Mouse (Mus musculus): ENCODE data around the gene Gp6. TPM values are rescaled to one million over a fixed set of nuclear protein-coding genes. Genes with fewer than 3 reads are reported as not detected.
A peak's percentile ranks its signal among the peaks of the same experiment; 100 is the strongest.
"Not testable (repeated sequence)": the region's sequence is repeated elsewhere in the genome, so short reads cannot be mapped to it uniquely, and the experiment has no call there.

Gp6 gene
- under 1 TPM in 1 of 2 experiments, not detected in 1; 0.10 TPM for total RNA-seq (2021)
- long read RNA-seq, experiment 1: 0 reads
- long read RNA-seq, experiment 2: 0 reads

DNA sequence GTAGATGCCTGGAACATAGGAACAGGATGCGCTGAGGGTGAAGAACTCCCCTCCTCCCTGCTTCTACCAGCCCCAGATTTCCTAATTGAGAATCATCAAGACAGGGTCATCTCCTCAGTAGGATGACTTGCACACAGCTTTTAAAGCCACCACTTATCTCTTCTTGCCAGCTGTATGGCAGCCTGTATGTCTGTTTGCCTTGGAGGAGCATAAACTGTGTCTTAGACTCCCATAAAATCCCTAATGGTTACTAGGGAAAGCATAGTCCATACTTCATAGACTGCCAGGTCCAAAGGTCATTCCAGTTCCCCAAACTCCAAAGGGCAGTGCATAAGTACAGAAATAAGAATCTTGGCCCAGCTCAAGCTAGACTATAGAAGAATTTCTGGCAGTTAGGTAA, at the start of gene Gp6:
Gp6 (minus strand) TSS at position 15 of the 400 bp plus-strand sequence.
- no peak for DNase-seq
- intact Hi-C loops (cut with DNase I): no loop called here

GRCm38 (mm10) chr7:4447138-4447537, 49.6 kb upstream of the Gp6 start:
- intact Hi-C loops (cut with DNase I): loop anchor here (10.0 kb wide), 1 partner anchor 348 kb away; the partner anchor contains the start of gene Rpl28
- DNase-seq: no peak

DNA sequence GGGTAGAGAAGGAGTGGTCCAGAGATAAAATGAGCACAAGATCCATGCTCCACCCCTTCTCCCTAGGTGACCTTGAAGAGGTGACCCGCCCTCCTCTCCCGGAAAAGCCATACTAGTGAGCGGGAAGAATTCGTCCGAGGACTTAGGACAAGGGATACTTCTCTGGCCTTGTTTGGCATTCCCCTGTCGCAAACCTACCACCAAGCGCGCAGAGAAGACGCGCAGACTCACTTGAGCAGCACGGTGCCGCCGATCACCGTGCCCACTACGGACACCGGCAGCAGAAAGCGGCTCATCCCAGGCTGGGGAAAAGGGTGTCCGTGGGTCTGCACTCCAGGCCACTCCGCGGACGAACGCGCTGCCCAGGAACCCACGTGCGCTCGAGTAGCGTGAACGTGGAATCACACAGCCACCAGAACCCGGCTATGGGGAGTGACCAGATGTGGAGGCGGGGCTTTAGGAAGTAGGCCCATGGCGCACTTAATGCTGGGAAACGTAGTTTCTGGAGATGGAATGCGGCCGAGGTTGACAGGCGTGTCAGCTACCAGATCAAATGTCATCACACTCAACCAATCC, 47.8 kb upstream of the Gp6 start, which contains the start of gene Rdh13:
Rdh13 (minus strand) TSS at position 434 of the 576 bp plus-strand sequence.
- intact Hi-C loops (cut with DNase I): loop anchor here (10.0 kb wide), 1 partner anchor 349 kb away; the partner anchor contains the start of gene Rpl28
- DNase-seq: peak; percentile 84 to 91

DNA sequence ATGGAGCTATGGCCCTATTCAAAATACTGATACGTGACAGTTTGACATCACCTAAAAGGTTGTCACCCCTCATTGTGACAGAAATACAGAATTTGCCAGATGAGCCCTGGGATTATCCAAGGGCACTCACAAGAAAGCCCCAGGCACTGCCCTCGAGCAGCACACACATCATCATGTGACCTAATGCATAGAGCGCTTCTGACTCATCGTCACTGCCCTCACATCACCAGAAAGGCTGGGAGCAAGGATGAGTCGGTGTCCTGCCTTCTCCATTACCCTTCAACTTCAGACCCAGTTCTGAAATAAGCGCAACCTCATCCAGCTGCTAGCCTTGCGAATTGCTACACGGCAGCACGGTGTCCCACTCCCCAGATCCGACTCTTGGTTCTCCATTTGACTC, 43.0 kb upstream of the Gp6 start:
- DNase-seq: no peak
- intact Hi-C loops (cut with DNase I): loop anchor here (10.0 kb wide), 1 partner anchor 354 kb away; the partner anchor contains the start of gene Rpl28

DNA sequence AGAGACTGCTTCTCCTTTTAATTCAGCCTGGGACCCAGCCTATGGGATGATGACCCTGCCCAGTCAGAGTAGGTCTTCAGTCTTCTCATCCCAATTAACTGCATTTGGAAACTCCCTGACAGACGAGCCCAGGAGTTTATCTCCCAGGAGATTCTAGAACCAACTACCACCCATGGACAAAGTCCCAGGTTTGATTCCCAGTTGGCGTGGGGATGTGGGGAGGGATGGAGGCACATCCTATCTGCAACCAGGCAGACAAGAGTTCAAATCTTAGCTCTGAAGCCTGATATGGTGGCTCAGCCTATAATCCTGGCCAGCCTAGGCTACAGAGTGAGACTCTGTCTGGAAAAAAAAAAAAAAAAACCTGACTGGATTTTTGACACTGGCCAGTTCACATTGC, 40.2 kb upstream of the Gp6 start:
- DNase-seq: no peak
- intact Hi-C loops (cut with DNase I): no loop called here

- intact Hi-C loops (cut with DNase I): loop anchor here (1.0 kb wide), 1 partner anchor 43 kb away; no protein-coding TSS in a partner anchor
- DNase-seq: no peak
Observed at GRCm38 (mm10) chr7:4432026-4432425, 34.5 kb upstream of the Gp6 start.

DNA sequence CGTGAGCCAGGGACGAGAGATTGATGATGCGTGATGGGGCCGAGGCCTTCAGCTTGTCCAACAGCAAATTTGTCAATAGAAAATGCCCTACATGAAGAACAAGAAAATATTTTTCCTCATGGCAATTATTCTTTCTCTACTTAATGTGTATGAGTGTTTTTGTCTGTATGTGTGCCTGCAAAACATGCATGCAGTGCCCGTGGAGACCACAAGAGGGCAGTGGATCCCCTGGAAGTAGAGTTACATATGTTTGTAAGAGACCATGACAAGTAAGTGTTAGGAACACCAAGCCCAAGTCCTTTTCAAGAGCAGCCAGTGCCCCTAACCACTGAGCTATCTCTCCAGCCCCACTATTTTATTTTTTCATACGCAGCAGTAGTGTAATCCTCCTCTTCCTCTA, 34.0 kb upstream of the Gp6 start:
- intact Hi-C loops (cut with DNase I): loop anchor here (2.0 kb wide), 2 partner anchors 39 to 95 kb away; no protein-coding TSS in a partner anchor
- DNase-seq: peak; percentile 76 to 83

DNA sequence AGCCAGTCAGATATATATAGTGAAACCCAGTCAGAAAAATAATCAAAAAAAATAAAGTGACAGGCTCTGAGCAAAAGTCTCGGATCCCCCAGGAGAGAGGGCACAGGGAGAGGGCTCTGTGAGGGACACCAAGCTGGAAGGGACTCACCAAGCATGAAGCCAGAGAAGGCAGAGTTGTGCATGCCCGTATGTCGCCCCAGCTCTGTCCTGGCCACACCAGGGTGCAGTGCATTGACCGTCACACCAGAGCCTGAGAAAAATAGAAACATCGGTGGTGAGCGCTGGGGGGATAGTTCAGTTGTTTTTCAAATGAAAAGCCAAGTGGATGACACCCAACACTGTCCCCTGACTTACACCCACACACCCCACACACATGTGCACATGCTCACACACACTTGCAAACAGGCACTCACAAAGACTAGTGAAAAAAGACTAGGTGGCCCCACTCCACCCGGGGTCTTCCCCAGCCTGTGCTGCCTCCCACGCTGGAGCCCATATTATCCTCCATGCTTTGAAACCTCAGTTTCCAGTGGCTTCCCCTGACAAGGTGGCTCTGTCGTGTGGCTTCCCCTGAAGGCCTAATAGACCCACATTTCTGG, 32.8 kb upstream of the Gp6 start:
- intact Hi-C loops (cut with DNase I): loop anchor here (2.0 kb wide), 2 partner anchors 40 to 96 kb away; no protein-coding TSS in a partner anchor
- no peak for DNase-seq

DNA sequence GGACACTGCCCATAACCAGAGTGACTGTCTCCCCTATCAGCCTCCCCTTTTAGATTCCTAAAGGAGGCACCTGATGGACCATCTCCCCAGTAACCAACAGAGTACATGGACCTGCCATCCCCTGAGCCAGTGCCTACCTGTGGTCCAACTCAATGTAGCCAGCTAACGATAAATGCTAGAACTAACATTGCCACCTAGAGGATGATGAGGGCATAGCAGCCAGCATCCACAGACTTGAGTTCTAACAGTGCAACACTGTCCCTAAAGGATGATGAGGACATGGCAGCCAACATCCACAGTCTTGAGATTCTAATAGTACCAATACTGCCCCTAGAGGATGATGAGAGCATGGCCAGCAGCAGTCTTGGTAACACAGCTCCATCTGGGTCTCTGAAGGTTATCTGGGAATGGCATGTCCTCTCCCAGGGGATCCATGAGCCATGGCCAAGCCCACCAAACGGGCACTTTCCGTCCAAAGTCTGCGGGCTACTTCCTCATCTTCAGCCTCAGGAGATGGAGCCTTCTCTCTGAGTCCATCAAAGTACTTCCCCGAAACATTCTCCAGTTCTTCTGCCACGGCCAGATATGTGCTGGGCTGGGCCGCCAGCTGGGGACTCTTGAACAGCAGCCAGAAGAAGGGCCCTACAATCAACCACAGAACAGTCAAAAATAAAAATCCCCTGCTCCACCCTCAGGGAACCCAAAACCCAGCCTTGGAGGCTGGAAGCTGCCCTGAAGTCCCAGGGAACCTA, 29.8 kb upstream of the Gp6 start:
- peak; percentile 79 to 87 for DNase-seq
- intact Hi-C loops (cut with DNase I): loop anchor here (2.0 to 5.0 kb wide), 3 partner anchors 130 to 325 kb away; no protein-coding TSS in a partner anchor

DNA sequence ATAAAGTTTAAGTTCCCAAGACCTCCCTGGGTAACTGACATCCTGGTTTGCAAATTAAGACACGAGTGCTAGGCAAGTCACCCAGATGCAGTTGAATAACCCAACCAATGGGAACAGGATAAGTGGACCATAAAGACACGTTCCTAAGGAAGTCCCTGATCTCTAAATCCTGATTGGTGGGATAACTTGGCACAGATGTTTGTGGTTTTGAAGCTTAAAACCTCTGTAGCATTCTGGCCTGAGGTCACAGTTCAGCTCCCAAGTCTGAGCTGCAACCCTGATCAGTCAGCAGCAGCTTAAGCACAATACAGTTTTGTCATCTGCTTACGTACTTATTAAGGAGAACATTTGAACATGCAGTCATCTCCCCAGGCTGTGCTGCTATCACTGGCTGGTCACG, 22.7 kb upstream of the Gp6 start:
- DNase-seq: no peak
- intact Hi-C loops (cut with DNase I): no loop called here

DNA sequence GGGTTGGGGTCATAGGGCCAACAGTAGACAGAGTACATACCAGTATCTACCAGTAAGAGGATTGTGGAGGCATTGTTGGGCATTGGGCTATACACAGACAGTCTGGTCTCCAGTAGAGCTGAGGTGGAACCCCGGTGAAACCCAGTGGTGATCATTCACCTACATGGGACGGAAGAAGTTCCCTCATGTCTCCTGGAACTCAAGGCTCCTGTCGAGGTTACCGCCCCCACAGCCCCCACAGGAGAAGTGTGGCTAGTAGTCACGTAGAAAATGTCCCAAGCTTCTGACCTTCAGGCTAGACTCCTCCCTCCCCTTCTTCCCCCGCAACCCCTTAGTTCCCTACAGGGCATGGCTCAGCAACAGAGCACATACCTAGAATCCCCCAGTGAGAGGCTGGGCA, 22.1 kb upstream of the Gp6 start:
- no peak for DNase-seq
- intact Hi-C loops (cut with DNase I): no loop called here

DNA sequence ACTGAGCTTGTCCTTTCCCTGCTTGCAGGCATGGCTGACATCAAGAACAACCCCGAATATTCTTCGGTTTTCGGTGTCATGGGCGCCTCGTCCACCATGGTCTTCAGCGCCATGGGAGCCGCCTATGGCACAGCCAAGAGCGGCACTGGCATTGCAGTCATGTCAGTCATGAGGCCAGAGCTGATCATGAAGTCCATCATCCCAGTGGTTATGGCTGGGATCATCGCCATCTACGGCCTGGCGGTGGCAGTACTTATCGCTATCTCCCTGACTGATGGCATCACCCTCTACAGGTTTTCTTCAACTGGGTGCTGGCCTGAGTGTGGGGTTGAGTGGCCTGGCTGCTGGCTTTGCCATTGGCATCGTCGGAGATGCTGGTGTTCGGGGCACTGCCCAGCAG, 14.9 kb upstream of the Gp6 start:
- DNase-seq; intact Hi-C loops (cut with DNase I): not testable (repeated sequence)

GRCm38 (mm10) chr7:4373521-4373920, 24.0 kb downstream of the Gp6 start:
- DNase-seq: no peak
- intact Hi-C loops (cut with DNase I): no loop called here

GRCm38 (mm10) chr7:4337509-4337908, 60.0 kb downstream of the Gp6 start, which contains the start of gene Ncr1:
Gene Ncr1 (plus strand): TSS chr7:4337724.
- intact Hi-C loops (cut with DNase I): no loop called here
- no peak for DNase-seq

DNA sequence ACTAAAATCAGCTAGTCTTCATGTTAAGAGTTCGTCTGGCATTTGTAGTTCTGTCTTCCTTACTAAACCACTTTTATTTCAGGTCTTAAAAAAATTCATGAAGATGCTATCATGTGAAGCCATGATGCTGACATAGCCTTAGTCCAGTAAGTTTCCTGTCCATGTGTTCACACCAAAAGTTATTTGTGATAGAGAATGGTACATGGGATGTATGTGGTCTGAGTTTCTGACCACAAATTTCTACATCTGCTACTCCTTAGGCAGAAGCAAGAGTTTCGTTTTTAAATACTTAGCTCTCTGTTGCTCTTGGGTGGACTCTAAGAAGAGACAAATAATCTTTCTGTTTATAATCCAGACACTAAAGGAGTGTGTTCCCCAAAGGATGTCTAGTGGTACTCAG, 74.2 kb downstream of the Gp6 start:
- DNase-seq: no peak
- intact Hi-C loops (cut with DNase I): no loop called here

Small RNAs within 50 kb of the gene (microRNA-seq; reads per million reads assigned to microRNA genes)
- gene Gm24605: 0 reads per million in 2 experiments
- 0 reads per million in 2 experiments for gene Gm24752
- 0 reads per million in 2 experiments for gene Gm25349

Other genes with a start within 250 kb of the Gp6 start
- 1 to 10 TPM; 2.7 to 3.4 TPM for gene Leng9, start 247.4 kb downstream of the Gp6 start, total RNA-seq (2021)
- gene Cdc42ep5, start 232.9 kb downstream of the Gp6 start, total RNA-seq (2021): 10 to 100 TPM in 1 of 2 experiments, 1 to 10 TPM in 1; 9.0 to 10.2 TPM
- under 1 TPM; 0.66 to 0.98 TPM for gene Lilra5, start 160.0 kb downstream of the Gp6 start, total RNA-seq (2021)
- not detected for gene Ncr1, start 60.0 kb downstream of the Gp6 start, total RNA-seq (2021)
- 10 to 100 TPM; 31.0 to 32.1 TPM for gene Rdh13, start 47.9 kb upstream of the Gp6 start, total RNA-seq (2021)
- 1 to 10 TPM; 3.1 to 4.9 TPM for gene Eps8l1, start 62.9 kb upstream of the Gp6 start, total RNA-seq (2021)
- gene Ppp1r12c, start 103.9 kb upstream of the Gp6 start, total RNA-seq (2021): 10 to 100 TPM; 76.0 to 82.1 TPM
- 10 to 100 TPM; 25.4 to 33.6 TPM for gene Tnnt1, start 118.6 kb upstream of the Gp6 start, total RNA-seq (2021)
- gene Tnni3, start 126.5 kb upstream of the Gp6 start, total RNA-seq (2021): 1,000 to 10,000 TPM; 7,272 to 7,308 TPM
- 1 to 10 TPM; 1.8 to 1.9 TPM for gene Dnaaf3, start 134.7 kb upstream of the Gp6 start, total RNA-seq (2021)
- gene Syt5, start 149.8 kb upstream of the Gp6 start, total RNA-seq (2021): 1 to 10 TPM; 1.4 to 1.9 TPM
- not detected for gene Ptprh, start 206.3 kb upstream of the Gp6 start, total RNA-seq (2021)
- gene Tmem86b, start 233.7 kb upstream of the Gp6 start, total RNA-seq (2021): 1 to 10 TPM; 6.8 to 7.4 TPM